Mouse (Mus musculus) brain, embryonic 14.5 days (tissue): ENCODE measurements around the gene Ppp1r13b.

Experiments
- CTCF ChIP-seq: fragments of 200-500 bp; IDR thresholded peaks from 2 replicates; pipeline ENCODE4 v1.5.1; 2012; ENCODE audit warnings: inconsistent platforms, mild to moderate bottlenecking, moderate library complexity, borderline replicate concordance; ENCODE audit not compliant: insufficient read depth, insufficient read length; ENCODE audit errors: extremely low read depth
- POLR2A ChIP-seq: fragments of 200-500 bp; IDR thresholded peaks from 2 replicates; pipeline ENCODE4 v1.6.1; 2012; ENCODE audit warnings: mild to moderate bottlenecking, inconsistent platforms, borderline replicate concordance; ENCODE audit not compliant: poor library complexity, insufficient read depth, insufficient read length, severe bottlenecking; ENCODE audit errors: extremely low read depth

- TF ChIP-seq POLR2A, result no peak
- TF ChIP-seq CTCF, result no peak
Observed at GRCm38 (mm10) chr12:111851745-111852144, 56.2 kb downstream of the Ppp1r13b start.
